Mouse (Mus musculus) midbrain, postnatal 0 days (tissue): ENCODE data around the gene Sh3d21. TPM values are rescaled to one million over a fixed set of nuclear protein-coding genes. Genes with fewer than 3 reads are reported as not detected.

Source experiments
- ATAC-seq: fragments of 200-750 bp; cut with Nextera tagmentation; 2 replicates; pipeline ENCODE4 v1.8.0; 2017; ENCODE audit warnings: moderate number of reproducible peaks, mild to moderate bottlenecking, moderate TSS enrichment, moderate library complexity; ENCODE audit not compliant: low FRiP score
- DNase-seq: peaks from one replicate; pipeline ENCODE4 v3.0.0-alpha.2; 2015; ENCODE audit warnings: low spot score
- H3K27ac ChIP-seq: fragments of 300-500 bp; sonication (generic); 2 replicates; pipeline ENCODE4 v1.5.1; 2014; ENCODE audit warnings: low read depth, mild to moderate bottlenecking, low read length, mixed read lengths
- H3K27me3 ChIP-seq: fragments of 300-500 bp; sonication (generic); 2 replicates; pipeline ENCODE4 v1.6.1; 2014; ENCODE audit warnings: low read length, control low read depth, mixed read lengths; ENCODE audit not compliant: insufficient read depth
- H3K36me3 ChIP-seq: fragments of 300-500 bp; sonication (generic); 2 replicates; pipeline ENCODE4 v1.6.1; 2014; ENCODE audit warnings: low read length, control low read depth, mixed read lengths; ENCODE audit not compliant: insufficient read depth
- H3K4me1 ChIP-seq: fragments of 300-500 bp; sonication (generic); 2 replicates; pipeline ENCODE4 v1.6.1; 2014; ENCODE audit warnings: mild to moderate bottlenecking, control low read depth, antibody characterized with exemption, low read length, mixed read lengths; ENCODE audit not compliant: insufficient read depth
- H3K4me2 ChIP-seq: fragments of 300-500 bp; sonication (generic); 2 replicates; pipeline ENCODE4 v1.6.1; 2014; ENCODE audit warnings: low read depth, mild to moderate bottlenecking, low read length, mixed read lengths; ENCODE audit not compliant: poor library complexity, severe bottlenecking
- H3K4me3 ChIP-seq: fragments of 300-500 bp; sonication (generic); 2 replicates; pipeline ENCODE4 v1.5.1; 2014; ENCODE audit warnings: low read depth, mild to moderate bottlenecking, low read length, moderate library complexity
- H3K9ac ChIP-seq: fragments of 300-500 bp; sonication (generic); replicated peaks from 2 replicates; pipeline ENCODE4 v1.6.1; 2014; ENCODE audit warnings: mild to moderate bottlenecking, low read length, moderate library complexity, mixed read lengths; ENCODE audit not compliant: poor library complexity, severe bottlenecking
- H3K9me3 ChIP-seq: fragments of 300-500 bp; sonication (generic); 2 replicates; pipeline ENCODE4 v1.6.1; 2016; ENCODE audit warnings: low read length, control low read depth
- CTCF ChIP-seq: IDR thresholded peaks from 2 replicates; pipeline ENCODE4 v1.5.1; 2016; ENCODE audit warnings: antibody characterized with exemption, mild to moderate bottlenecking
- WGBS: fragments of 180-500 bp; shearing (Covaris S2); extraction: QIAGEN DNeasy Blood & Tissue Kit; methylation state at CpG from one replicate; pipeline ENCODE4 v1.1.7; 2014; 5-methylcytosine and 5-hydroxymethylcytosine counted together
- polyA plus RNA-seq: library from polyadenylated mRNA; unstranded; fragments of >200 nt; fragmentation: Nextera tagmentation; extraction: Ambion mirVana; gene quantifications from 2 replicates; pipeline ENCODE4 v1.2.1, GENCODE M21; 2015
- total RNA-seq: library from RNA; depleted of rRNA; stranded (reverse); fragments of >200 nt; gene quantifications from 2 replicates; pipeline ENCODE4 v1.2.3, GENCODE M21; 2014

The Sh3d21 gene
- total and polyA plus RNA-seq, 2 experiments from 2014 or later = 2.7 to 2.9 TPM

DNA sequence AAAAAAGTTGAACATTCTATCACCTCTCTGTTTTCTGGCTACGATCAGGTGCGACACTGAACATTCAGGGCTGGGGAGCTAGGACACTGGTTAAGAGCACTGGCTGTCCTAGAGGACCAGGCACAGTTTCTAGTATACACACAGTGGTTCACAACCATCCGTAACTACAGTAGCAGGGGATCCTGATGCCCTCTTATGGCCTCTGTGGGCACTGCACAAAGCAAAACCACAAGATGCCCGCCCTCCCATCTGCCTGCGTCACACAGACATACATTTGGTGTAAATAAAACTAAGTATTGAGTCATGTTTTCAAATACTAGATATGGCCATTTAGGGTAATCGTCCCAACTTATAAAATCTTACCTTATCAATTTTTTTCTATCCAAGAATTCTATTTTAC lies 5.7 kb downstream of the Sh3d21 start:
- ATAC-seq = no peak
- WGBS = 90% methylated on average over 6 of the region's 6 CpGs
- no peak; the same call in 1 of the 2 replicates for TF ChIP-seq CTCF

DNA sequence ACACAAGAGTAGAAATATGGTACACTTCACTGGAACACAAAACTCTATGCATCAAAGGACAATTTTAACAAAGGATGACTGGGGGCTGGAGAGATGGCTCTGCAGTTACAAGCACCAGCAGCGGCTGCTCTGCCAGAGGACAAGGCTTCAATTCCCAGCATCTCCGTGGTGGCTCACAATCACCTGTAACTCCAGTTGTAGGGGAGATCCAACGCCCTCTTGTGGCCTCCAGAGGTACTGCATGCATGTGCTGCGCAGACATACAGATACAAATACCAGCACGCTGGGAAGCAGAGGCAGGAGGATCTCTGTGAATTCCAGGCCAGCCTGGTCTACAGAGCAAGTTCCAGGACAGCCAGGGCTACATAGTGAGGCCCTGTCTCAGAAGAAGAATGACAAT lies 6.7 kb downstream of the Sh3d21 start:
- WGBS = 53% methylated on average over 5 of the region's 5 CpGs
- DNase-seq (no peak), ATAC-seq (no peak)
- TF ChIP-seq CTCF = peak; percentile 70
- Histone ChIP-seq H3K4me3 (no peak overlapping the region), H3K27me3 (no peaks in the 10 kb centered on the region), H3K36me3 (no peaks in the 10 kb centered on the region), H3K9ac (no peak overlapping the region), H3K27ac (no peak overlapping the region), H3K4me1 (no peaks in the 10 kb centered on the region), H3K4me2 (no peak overlapping the region), H3K9me3 (no peaks in the 10 kb centered on the region)

More for the DNA sequence above, 5.7 kb downstream of the Sh3d21 start:
- Histone ChIP-seq H3K27ac (no peak overlapping the region), H3K4me3 (no peak overlapping the region), H3K27me3 (no peaks in the 10 kb centered on the region), H3K9ac (no peak overlapping the region), H3K9me3 (no peaks in the 10 kb centered on the region), H3K36me3 (no peaks in the 10 kb centered on the region), H3K4me2 (no peak overlapping the region), H3K4me1 (peaks cover 4% of the 10 kb centered on the region)
- no peak for DNase-seq

DNA sequence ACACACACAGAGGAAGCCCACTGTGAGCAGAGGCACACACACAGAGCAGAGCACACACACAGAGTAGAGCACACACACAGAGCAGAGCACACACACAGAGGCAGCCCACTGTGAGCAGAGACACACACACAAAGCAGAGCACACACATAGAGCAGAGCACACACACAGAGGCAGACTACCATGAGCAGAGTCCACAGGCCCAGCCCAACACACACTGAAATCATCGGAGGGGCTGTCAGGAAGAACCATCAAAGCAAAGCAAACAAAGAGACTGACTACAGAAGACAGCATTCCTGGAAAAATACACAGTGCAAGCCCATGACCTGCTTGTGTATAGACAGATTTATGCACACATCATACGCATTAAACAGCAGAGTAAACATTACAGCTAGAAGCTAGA lies 7.4 kb downstream of the Sh3d21 start:
- no peak for TF ChIP-seq CTCF
- Histone ChIP-seq H3K9me3 (no peaks in the 10 kb centered on the region), H3K36me3 (no peaks in the 10 kb centered on the region), H3K4me2 (no peak overlapping the region), H3K27ac (no peak overlapping the region), H3K27me3 (no peaks in the 10 kb centered on the region), H3K9ac (no peak overlapping the region), H3K4me1 (no peaks in the 10 kb centered on the region), H3K4me3 (no peak overlapping the region)
- no peak for ATAC-seq
- DNase-seq = no peak
- WGBS = 58% methylated on average over 2 of the region's 2 CpGs

GRCm38 (mm10) chr4:126155183-126155582 lies 8.1 kb downstream of the Sh3d21 start:
- WGBS = 78% methylated on average over 4 of the region's 4 CpGs
- Histone ChIP-seq H3K9ac (no peak overlapping the region), H3K27ac (no peak overlapping the region), H3K36me3 (no peaks in the 10 kb centered on the region), H3K27me3 (peaks cover 2% of the 10 kb centered on the region; the same call in 1 of the 2 replicates), H3K9me3 (no peaks in the 10 kb centered on the region), H3K4me3 (no peak overlapping the region), H3K4me2 (no peak overlapping the region), H3K4me1 (no peaks in the 10 kb centered on the region)
- no peak for TF ChIP-seq CTCF
- DNase-seq (no peak), ATAC-seq (no peak)

GRCm38 (mm10) chr4:126152864-126153263 lies 10.4 kb downstream of the Sh3d21 start:
- peaks cover 24% of the 10 kb centered on the region for H3K27me3 ChIP-seq
- 61% methylated on average over 14 of the region's 14 CpGs for WGBS
- H3K36me3 ChIP-seq = no peaks in the 10 kb centered on the region
- no peaks in the 10 kb centered on the region for H3K9me3 ChIP-seq
- no peak overlapping the region for H3K4me3 ChIP-seq
- ATAC-seq = no peak
- H3K4me1 ChIP-seq = 0 out of 2 replicates have a peak, but pooled peaks cover 4% of the 10 kb centered on the region
- H3K4me2 ChIP-seq = no peak overlapping the region
- no peak for TF ChIP-seq CTCF
- no peak overlapping the region for H3K9ac ChIP-seq
- DNase-seq = no peak
- H3K27ac ChIP-seq = no peak overlapping the region

DNA sequence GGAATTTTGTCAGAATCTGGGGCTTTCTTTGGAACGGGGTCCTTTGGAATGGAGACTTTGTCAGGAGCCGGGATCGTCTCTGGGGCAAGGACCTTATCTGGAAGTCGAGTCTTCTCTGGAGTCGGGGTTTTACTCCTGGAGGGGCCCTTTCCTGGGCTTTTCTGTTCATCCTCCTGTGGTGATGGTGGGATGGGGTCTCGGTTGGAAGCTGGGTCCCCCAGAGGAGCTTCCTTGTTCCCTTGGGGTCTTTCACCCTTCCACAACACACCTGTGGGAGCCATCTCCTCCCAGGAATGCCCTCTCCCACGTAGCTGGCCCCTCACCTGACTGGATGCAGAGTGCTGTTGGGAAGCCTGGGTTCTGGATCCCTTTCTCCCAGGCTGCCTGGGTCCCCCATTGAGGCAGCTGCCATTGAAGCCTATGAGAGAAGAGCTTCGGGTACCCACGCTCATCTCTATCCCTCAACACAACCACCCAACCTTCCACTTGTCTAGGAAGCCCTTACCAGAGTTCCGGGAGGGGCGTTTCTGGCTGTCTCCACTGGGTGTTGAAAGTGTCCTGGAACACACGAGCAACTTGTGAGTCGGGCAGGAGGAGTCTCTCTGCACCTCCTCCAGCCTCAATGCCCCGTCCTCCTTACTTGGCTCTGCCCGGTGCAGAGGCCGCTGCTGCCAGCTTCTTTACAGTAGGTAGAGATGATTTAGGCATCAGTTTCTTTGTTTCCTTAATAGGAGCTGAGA lies 11.4 kb downstream of the Sh3d21 start:
- TF ChIP-seq CTCF = no peak
- Histone ChIP-seq H3K4me3 (no peak overlapping the region), H3K36me3 (no peaks in the 10 kb centered on the region), H3K4me2 (no peak overlapping the region), H3K27ac (no peak overlapping the region), H3K27me3 (peaks cover 29% of the 10 kb centered on the region), H3K9ac (no peak overlapping the region), H3K4me1 (peaks cover 4% of the 10 kb centered on the region; the same call in 1 of the 2 replicates), H3K9me3 (no peaks in the 10 kb centered on the region)
- no peak for ATAC-seq
- no peak for DNase-seq
- 81% methylated on average over 16 of the region's 16 CpGs for WGBS
